Mouse (Mus musculus) hindbrain, embryonic 10.5 days (tissue): ENCODE results near the gene Mterf1a. TPM values are rescaled to one million over a fixed set of nuclear protein-coding genes. Genes with fewer than 3 reads are reported as not detected.
A peak's percentile ranks its signal among the peaks of the same experiment; 100 is the strongest.
"Not testable (repeated sequence)": the region's sequence is repeated elsewhere in the genome, so short reads cannot be mapped to it uniquely, and the experiment has no call there.

ENCODE experiments used
- DNase-seq: peaks from one replicate; pipeline ENCODE4 v3.0.0-alpha.2; 2017; ENCODE audit warnings: low spot score
- H3K27ac ChIP-seq: fragments of 300-500 bp; sonication (generic); 2 replicates; pipeline ENCODE4 v1.5.1; 2016; ENCODE audit warnings: mild to moderate bottlenecking, moderate library complexity
- H3K27me3 ChIP-seq: fragments of 300-500 bp; sonication (generic); 2 replicates; pipeline ENCODE4 v1.6.1; 2016; ENCODE audit warnings: mild to moderate bottlenecking; ENCODE audit not compliant: poor library complexity, insufficient read depth, severe bottlenecking
- H3K36me3 ChIP-seq: fragments of 300-500 bp; sonication (generic); 2 replicates; pipeline ENCODE4 v1.6.1; 2016; ENCODE audit warnings: mild to moderate bottlenecking, moderate library complexity
- H3K4me1 ChIP-seq: fragments of 300-500 bp; sonication (generic); replicated peaks from 2 replicates; pipeline ENCODE4 v1.6.1; 2016; ENCODE audit warnings: mild to moderate bottlenecking
- H3K4me3 ChIP-seq: fragments of 300-500 bp; sonication (generic); 2 replicates; pipeline ENCODE4 v1.5.1; 2016; ENCODE audit warnings: mild to moderate bottlenecking, moderate library complexity
- H3K9me3 ChIP-seq: fragments of 300-500 bp; sonication (generic); 2 replicates; pipeline ENCODE4 v1.6.1; 2016; ENCODE audit warnings: mild to moderate bottlenecking, moderate library complexity
- WGBS: fragments of 180-500 bp; shearing (Covaris S2); methylation state at CpG from one replicate; pipeline ENCODE4 v1.1.7; 2016; 5-methylcytosine and 5-hydroxymethylcytosine counted together
- polyA plus RNA-seq: library from polyadenylated mRNA; unstranded; fragments of >200 nt; fragmentation: Nextera tagmentation; extraction: Ambion mirVana; gene quantifications from 2 replicates; pipeline ENCODE4 v1.2.1, GENCODE M21; 2016

The Mterf1a gene
- polyA plus RNA-seq: 7.9 and 8.6 TPM in 2 replicates

DNA sequence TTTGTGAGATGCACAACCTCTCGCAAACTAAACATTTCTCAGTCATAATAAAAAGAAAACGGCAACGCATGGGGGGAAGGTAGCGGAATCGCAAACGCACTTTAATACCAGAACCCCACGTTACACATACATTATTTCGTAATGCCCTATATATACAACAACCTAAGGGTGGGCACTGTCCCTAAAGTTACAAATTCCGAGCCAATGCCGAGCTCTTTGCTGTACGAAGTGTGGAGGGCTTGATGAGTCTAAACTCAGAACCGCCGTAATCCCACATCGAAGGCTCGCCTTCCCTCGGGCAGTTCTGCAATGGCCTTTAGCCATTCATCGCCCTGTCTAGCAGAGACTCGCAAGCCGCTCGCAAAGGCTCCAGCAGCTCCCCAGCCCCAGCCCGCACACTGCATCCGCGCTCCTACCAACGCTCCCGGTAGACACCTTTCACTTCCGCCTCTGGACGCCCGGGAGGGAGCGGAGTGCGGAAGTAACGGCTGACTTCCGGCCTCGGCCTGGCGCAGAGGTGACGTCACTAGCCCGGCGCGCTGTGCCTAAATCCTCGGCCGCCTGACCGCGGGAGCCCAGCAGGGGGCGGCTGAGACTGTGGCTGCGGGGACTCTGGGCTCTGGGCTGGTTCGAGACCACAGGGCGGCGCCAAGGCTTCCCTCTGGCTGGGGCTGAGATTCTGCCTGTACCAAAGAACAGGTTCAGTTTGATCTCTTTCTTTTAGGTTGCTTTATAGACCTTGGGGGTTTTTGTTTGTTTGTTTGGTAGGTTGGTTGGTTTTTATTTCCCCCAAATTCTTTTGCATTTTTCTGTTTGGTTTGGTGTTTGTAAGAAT is at the start of gene Mterf1a:
TSS of gene Mterf1a (minus strand) at position 475 of the 835 bp plus-strand sequence.
- not testable (repeated sequence) for H3K27me3 ChIP-seq, H3K9me3 ChIP-seq, H3K36me3 ChIP-seq, H3K4me1 ChIP-seq
- DNase-seq: peak; percentile 5
- H3K27ac ChIP-seq: peak within 1 kb of the TSS; percentile 29; the same call in 1 of the 2 replicates
- peak within 1 kb of the TSS; percentile 57 for H3K4me3 ChIP-seq
- 2% methylated on average over 11 of the region's 47 CpGs for WGBS

DNA sequence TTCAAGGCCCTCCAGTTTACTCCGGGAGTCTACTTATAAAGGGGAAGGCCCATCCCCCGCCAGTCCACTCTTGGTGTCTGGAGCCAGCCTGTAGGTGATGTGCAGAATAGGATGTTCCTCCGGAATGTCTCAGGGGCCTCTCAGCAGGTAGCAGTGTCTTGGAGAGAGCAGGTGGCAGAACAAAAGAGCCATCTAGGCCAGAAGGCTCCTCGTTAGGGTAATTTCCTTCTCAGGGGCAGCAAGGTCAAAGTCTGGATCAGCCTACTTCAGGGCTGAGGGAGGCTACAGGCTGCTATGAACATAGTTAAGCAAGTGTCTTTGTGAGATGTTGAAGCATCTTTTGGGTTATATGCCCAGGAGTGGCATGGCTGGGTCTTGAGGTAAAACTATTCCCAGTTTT is 49.4 kb upstream of the Mterf1a start:
- not testable (repeated sequence) for H3K4me3 ChIP-seq, DNase-seq, H3K4me1 ChIP-seq, H3K9me3 ChIP-seq, H3K27ac ChIP-seq, H3K27me3 ChIP-seq
- H3K36me3 ChIP-seq: peaks cover 43% of the 10 kb centered on the region
- 59% methylated on average over 4 of the region's 4 CpGs for WGBS

DNA sequence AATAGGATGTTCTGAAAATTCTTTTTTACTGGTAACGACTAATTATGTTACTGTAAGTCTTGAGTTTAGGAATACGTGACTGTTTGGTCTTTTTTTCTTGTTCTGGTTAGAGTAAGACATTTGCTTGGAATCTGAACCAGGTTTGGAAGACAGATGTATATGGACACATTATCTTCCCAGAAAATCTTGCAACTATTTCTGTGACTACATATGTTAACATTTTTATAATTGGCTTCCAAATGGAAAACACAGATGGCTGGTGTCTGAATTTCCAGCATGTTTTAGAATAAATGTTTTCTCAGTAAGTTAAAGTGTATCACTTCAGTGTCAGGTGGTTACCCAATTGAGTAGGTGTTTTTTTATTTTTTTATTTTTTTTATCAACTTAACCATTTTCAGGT is 47.5 kb upstream of the Mterf1a start:
- Histone ChIP-seq H3K36me3 (peaks cover 43% of the 10 kb centered on the region), H3K4me1 (no peaks in the 10 kb centered on the region; the same call in 1 of the 2 replicates), H3K9me3 (0 out of 2 replicates have a peak, but pooled peaks cover 3% of the 10 kb centered on the region), H3K4me3 (no peak overlapping the region), H3K27ac (no peak overlapping the region), H3K27me3 (no peaks in the 10 kb centered on the region)
- 93% methylated on average over 2 of the region's 2 CpGs for WGBS
- DNase-seq: no peak

DNA sequence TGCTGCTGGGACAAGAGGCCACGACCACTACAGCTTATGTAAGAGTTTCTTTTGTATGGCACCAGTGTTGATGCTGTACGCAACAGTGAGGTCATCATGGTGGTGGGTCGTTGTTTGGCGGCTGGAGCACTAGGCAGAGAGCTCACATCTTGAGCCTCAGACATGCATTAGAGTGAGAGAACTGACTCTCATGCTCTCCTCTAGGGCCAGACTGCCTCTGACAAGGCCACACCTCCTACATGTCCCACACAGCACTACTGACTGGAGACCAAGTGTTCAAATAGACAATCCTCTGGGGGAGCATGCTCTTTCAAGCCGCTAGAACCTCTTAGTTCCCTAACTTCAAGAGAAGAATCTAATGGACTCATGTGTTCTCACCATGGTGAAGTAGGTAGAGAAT is 45.6 kb upstream of the Mterf1a start:
- DNase-seq: no peak
- no peaks in the 10 kb centered on the region; the same call in 1 of the 2 replicates for H3K4me1 ChIP-seq
- H3K27me3 ChIP-seq: no peaks in the 10 kb centered on the region
- WGBS: 96% methylated on average over 5 of the region's 5 CpGs
- H3K36me3 ChIP-seq: peaks cover 43% of the 10 kb centered on the region
- 0 out of 2 replicates have a peak, but pooled peaks cover 3% of the 10 kb centered on the region for H3K9me3 ChIP-seq
- H3K27ac ChIP-seq: no peak overlapping the region
- H3K4me3 ChIP-seq: no peak overlapping the region

DNA sequence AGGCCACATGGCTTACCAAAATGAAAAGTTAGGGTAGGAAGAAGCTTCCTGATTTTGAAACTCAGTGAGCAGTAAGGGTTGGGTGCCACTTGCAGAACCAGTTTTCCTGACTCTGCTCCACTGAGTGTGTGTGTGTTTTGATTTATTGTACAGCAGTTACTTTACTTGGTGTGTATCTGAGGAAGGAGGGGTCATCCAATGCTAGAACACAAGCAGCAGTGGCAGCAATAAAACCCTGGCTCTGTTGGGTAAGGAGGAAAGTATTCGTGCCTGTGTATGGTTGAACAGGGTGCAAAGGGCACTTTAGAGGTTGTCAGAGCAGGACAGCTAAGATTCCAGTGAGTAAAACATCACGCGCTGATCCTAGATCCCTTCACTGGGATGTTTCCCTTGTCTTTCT is 45.2 kb upstream of the Mterf1a start:
- no peak overlapping the region for H3K4me3 ChIP-seq
- H3K4me1 ChIP-seq: no peaks in the 10 kb centered on the region; the same call in 1 of the 2 replicates
- H3K36me3 ChIP-seq: peaks cover 46% of the 10 kb centered on the region
- WGBS: 97% methylated on average over 3 of the region's 3 CpGs
- no peak for DNase-seq
- H3K9me3 ChIP-seq: 0 out of 2 replicates have a peak, but pooled peaks cover 3% of the 10 kb centered on the region
- no peak overlapping the region for H3K27ac ChIP-seq
- H3K27me3 ChIP-seq: no peaks in the 10 kb centered on the region

DNA sequence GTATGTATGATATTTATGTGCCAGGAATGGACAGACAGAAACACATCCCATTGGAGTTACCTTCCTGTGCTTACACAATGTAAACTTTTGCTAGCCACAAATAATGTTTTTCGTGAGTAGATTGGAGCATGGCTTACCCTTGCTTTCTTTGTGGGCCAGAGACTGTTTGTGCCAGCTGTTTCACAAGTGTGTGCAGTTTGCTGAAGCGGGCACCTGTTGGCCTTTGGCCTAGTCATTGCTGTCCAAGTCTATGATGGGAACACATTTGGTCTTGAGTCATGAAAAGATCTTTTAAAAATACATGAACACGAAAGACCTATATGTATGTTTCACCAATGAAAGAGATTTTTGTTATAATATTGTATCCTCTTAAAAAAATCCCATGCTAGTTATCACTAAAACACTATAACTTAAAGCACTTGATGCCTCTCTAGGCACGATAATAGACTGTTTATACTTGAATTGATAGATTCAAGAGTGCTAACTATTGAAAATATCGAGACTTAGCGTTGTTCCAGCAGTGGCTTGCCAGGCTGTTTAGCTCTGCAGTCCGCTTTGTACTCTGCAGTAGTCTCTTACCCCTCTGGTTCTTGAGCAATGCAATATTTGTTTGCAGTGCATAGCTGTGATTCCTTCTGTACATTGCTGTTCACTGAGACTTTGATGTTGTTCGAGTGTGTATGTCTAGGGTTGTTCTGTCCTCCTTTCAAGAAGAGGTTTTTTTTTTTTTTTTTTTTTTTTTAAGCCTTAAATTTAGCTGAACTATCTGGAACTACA is 42.2 kb upstream of the Mterf1a start:
- Histone ChIP-seq H3K4me3 (no peak overlapping the region), H3K4me1 (peaks cover 4% of the 10 kb centered on the region; the same call in 1 of the 2 replicates), H3K36me3 (peaks cover 36% of the 10 kb centered on the region), H3K27me3 (no peaks in the 10 kb centered on the region), H3K9me3 (0 out of 2 replicates have a peak, but pooled peaks cover 3% of the 10 kb centered on the region), H3K27ac (no peak overlapping the region)
- WGBS: 92% methylated on average over 8 of the region's 8 CpGs
- no peak for DNase-seq

DNA sequence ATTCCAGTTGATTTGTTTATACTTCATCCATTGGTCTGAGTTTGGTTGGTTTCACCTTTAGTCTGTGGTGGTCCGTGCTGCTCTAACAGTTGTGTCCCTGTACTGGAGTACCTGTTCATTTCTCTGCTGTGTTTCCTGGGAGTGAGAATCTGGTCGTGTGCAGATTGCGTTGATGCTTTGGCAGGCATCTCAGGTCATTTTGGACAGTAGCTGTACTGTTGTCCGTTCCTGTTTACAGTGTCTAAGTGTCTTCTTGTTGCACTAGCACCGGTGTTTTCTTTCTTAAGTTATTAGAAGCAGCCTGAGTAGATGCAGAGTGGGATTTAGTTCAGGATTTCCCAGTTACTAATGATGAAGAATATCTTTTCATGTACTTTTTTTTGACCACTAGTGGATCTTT is 41.5 kb upstream of the Mterf1a start:
- DNase-seq: no peak
- Histone ChIP-seq H3K9me3 (0 out of 2 replicates have a peak, but pooled peaks cover 3% of the 10 kb centered on the region), H3K4me3 (no peak overlapping the region), H3K27ac (no peak overlapping the region), H3K36me3 (peaks cover 34% of the 10 kb centered on the region), H3K4me1 (peaks cover 11% of the 10 kb centered on the region), H3K27me3 (no peaks in the 10 kb centered on the region)
- 96% methylated on average over 5 of the region's 5 CpGs for whole genome bisulfite sequencing

DNA sequence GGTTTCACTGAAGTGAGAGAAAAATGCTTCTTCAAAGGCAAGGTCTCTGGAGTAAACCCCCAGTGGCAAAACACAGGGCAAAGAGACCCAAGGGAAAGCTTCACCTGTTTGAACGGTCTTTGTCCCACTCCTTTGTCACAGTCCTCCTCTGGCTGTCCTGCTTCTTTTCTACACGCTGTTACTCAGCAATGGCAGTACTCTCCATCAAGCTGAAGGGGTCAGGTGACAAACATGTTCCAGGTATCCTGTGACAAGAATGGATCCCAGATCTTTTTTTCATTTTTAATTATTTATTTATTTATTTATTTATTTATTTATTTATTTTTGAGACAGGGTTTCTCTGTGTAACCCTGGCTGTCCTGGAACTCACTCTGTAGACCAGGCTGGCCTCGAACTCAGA is 39.8 kb upstream of the Mterf1a start:
- peaks cover 17% of the 10 kb centered on the region; the same call in 1 of the 2 replicates for H3K36me3 ChIP-seq
- H3K27me3 ChIP-seq: no peaks in the 10 kb centered on the region
- H3K4me3 ChIP-seq: no peak overlapping the region
- peaks cover 25% of the 10 kb centered on the region for H3K4me1 ChIP-seq
- WGBS: 97% methylated on average over 3 of the region's 3 CpGs
- no peak for DNase-seq
- no peak overlapping the region for H3K27ac ChIP-seq
- H3K9me3 ChIP-seq: no peaks in the 10 kb centered on the region

DNA sequence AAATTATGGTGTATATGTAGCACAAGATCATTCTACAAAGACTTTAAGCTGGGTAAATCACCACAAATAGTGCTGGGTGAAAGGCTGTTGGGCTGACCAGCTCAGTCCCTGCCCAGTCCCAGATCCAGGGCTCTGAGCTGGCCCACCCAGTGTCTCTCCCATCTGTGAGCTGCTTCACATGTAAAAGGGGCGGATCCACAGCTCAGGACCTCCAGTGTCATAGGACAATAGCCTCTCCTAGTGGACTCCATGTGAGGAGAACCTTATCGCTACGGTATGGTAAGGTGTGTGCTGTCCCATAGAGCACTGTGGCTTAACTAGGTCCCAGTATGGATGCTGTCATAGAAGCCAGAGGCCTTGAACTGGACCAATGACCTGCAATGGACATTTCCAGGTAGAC is 37.9 kb upstream of the Mterf1a start:
- Histone ChIP-seq H3K27ac (no peak overlapping the region), H3K9me3 (no peaks in the 10 kb centered on the region), H3K4me3 (no peak overlapping the region), H3K4me1 (peaks cover 36% of the 10 kb centered on the region), H3K27me3 (no peaks in the 10 kb centered on the region), H3K36me3 (peaks cover 13% of the 10 kb centered on the region; the same call in 1 of the 2 replicates)
- 93% methylated on average over 3 of the region's 3 CpGs for WGBS
- no peak for DNase-seq

DNA sequence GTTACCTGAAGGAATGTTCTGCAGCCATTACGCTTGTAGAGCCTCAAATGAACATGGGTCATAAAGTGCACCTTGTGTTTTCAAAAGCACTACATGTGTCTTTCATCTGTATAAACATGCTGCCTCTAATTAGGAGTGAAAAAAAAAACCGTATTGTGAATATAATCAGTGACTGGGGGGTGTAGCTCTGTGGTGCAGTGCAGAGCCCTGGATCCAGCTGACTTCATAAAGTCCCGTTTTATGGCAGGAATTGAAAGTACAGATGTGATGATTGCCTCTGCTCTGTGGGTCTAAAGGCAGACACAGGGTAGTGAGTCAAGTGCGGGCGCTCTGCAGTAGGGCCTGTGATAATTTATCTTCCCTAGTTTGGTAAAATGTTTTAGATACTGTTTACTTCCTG is 37.0 kb upstream of the Mterf1a start:
- Histone ChIP-seq H3K4me3 (no peak overlapping the region), H3K4me1 (peaks cover 40% of the 10 kb centered on the region), H3K36me3 (peaks cover 13% of the 10 kb centered on the region; the same call in 1 of the 2 replicates), H3K27me3 (no peaks in the 10 kb centered on the region), H3K9me3 (no peaks in the 10 kb centered on the region), H3K27ac (no peak overlapping the region)
- WGBS: 89% methylated on average over 5 of the region's 5 CpGs
- DNase-seq: no peak

DNA sequence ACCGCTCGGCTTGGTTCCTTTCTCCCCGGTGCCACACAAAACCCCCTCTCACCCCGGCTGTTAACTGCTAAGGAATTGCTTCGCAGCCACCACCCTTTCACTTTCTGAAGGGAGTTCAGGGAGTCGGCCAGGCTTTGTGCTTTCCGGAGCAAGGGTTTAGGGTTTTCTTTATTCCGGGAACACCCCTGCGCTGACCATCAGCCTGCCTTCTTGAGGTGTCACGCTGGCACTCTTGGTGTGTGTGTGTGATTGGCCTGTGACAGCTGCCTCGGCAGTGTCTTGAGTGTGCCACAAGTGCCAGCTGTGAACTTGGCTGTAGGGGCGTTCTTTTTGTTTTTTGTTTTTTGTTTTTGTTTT is 34.9 kb upstream of the Mterf1a start:
- H3K27me3 ChIP-seq: no peaks in the 10 kb centered on the region
- H3K4me3 ChIP-seq: peak overlapping the region; percentile 94
- H3K9me3 ChIP-seq: no peaks in the 10 kb centered on the region
- H3K27ac ChIP-seq: peak overlapping the region; percentile 100
- peaks cover 40% of the 10 kb centered on the region for H3K4me1 ChIP-seq
- under 1% methylated on average over 12 of the region's 12 CpGs for WGBS
- H3K36me3 ChIP-seq: peaks cover 9% of the 10 kb centered on the region; the same call in 1 of the 2 replicates
- no peak for DNase-seq

DNA sequence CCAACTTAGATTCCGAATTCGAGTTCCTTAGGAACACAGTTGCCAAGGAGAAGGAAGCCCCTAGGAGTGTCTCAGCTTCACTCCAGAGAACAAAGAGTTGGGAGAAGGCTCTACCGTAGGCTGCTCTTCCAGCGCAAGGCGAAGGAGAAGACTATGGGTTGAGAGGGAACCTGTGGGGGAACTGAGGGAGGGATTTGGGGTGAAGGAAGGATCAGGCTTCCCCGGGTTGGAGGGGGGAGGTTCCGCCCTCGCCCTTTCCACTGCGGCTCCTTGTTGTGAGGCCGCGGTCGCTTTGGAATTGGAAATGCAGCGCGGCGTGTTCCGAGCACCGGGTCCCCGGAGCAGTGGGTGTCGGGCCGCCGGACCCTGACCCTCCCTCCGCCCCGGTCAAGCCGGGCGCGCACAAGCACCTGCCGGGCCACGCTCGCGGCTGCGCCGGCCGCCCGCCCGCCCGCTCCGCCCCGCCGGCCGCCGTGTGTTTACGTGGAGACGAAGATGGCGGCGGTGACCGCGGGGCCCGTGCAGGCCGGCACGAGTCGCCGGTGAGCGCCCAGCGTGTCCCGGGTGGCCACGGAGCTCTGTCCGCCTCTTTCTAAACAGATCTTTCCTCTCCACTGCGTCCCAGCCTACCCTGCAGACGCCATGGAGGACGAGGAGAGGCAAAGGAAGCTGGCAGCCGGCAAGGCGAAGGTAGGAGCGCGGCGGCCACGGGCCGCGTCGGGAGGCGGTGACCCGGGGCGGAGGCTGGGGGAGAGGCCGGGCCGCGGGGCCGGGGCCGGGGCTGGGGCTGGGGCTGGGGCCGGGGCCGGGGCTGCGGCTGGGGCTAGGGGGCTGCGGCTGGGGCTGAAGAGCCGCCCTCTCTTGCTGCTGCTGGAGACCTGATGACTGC is 34.3 kb upstream of the Mterf1a start, which contains the start of gene Akap9:
TSS of gene Akap9 (plus strand) at position 254 of the 889 bp plus-strand sequence.
- peaks cover 40% of the 10 kb centered on the region for H3K4me1 ChIP-seq
- H3K36me3 ChIP-seq: peaks cover 4% of the 10 kb centered on the region; the same call in 1 of the 2 replicates
- peak within 1 kb of the TSS; percentile 94 for H3K4me3 ChIP-seq
- H3K27ac ChIP-seq: peak within 1 kb of the TSS; percentile 100
- under 1% methylated on average over 82 of the region's 82 CpGs for WGBS
- H3K27me3 ChIP-seq: no peaks in the 10 kb centered on the region
- DNase-seq: peak; percentile 82
- H3K9me3 ChIP-seq: no peaks in the 10 kb centered on the region
